Mouse (Mus musculus) MN1 (cell line): ENCODE results near the gene Sytl3.

ENCODE experiments used
- DNase-seq: peaks from one replicate; pipeline ENCODE4 v3.0.0-alpha.2; 2016; ENCODE audit warnings: low spot score

Gene Sytl3

DNA sequence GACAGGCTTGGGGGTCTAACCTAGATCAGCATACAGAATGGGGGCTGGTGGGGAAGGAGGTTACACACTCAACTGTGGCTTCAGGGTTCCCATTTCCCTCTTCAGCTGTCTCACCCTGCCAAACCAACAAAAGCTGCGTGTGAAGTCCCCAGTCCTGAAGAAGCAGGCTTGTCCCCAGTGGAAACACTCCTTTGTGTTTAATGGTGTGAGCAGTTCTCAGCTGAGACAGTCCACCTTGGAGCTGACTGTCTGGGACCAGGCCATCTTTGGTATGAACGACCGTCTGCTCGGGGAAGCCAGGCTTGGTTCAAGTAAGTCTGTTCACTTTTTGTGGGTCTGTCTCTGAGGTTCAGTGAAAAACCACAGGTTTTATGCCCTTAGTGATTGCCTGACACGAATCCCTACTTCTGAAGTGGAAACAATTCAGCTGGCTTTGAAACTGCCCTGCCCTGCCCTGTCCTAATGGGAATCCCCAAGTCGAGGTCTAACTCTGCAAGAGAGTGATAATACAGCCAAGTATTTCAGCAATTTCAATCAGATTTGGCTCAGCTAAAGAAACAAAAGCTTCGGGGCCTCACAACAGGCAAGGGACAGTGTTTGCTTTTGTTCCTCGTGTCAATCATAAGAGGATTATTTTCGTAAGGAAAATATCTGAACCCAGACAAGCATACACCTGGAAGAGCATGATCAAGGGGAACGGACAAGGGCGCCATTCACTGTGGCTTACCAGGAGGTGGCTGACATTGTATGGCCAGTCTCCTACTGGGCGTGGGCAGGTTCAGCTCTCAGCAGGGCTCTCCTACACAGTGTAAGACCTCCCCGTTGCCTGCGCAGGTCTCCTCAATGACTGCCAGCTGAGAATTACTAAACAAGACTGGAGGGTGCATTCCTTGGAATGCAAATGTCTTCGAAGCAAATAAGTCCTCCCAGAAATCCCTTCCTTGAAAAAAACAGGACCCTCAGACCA lies 77.7 kb downstream of the Sytl3 start:
- no peak for DNase-seq

DNA sequence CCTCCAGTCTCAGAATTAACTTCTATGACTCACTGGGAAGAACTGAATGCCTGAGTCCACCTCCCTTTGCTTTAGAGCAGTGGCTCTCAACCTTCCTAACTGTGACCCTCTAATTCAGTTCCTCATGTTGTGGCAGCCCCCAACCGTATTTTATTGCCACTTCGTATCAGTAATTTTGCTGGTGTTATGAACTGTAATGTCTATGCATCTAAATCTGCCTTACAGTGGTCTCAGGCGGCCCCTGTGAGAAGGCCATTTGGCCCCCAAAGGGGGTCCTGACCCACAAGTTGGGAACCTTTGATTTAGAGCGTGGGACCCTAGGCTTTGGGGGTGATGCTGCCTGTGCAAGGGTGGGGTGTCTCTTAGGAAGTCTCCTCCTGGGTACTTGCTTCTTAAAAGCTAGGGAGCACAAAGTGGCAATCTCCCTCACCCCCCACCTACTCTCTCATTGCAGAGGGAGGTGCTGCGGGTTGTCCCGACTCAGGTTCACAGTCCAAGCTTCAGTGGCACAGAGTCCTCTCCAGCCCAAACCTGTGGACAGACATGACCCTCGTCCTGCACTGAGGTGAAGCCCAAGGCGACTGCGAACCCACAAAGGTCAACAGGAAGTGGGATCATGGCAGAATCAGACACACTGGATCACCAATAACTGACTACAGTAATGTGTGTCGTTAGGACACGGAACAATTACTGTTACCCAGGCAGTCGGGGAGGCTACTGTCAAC lies 78.5 kb downstream of the Sytl3 start:
- DNase-seq = no peak

GRCm38 (mm10) chr17:6738836-6739235 lies 79.9 kb downstream of the Sytl3 start:
- DNase-seq = no peak

- DNase-seq = no peak
Observed at GRCm38 (mm10) chr17:6739266-6739665, 80.4 kb downstream of the Sytl3 start.

DNA sequence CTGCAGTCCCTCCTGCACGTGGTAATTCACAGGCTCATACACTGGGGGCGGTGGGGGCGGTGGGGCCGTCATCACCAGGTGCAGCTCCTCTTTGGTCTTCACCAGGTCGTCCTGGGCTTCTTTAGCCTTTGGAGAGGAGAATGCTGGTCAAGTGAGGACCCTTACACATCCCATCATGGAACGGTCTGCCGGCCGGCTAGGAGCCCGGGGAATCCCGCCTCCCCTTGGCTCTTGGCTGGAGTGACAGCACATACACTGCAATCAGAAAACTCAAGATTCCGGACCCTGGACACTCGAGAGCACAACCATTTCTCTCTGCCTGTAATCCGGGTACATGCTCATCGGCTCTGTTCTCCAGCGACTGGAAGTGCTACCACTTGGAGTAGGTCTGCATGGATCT lies 80.9 kb downstream of the Sytl3 start:
- DNase-seq = no peak

DNA sequence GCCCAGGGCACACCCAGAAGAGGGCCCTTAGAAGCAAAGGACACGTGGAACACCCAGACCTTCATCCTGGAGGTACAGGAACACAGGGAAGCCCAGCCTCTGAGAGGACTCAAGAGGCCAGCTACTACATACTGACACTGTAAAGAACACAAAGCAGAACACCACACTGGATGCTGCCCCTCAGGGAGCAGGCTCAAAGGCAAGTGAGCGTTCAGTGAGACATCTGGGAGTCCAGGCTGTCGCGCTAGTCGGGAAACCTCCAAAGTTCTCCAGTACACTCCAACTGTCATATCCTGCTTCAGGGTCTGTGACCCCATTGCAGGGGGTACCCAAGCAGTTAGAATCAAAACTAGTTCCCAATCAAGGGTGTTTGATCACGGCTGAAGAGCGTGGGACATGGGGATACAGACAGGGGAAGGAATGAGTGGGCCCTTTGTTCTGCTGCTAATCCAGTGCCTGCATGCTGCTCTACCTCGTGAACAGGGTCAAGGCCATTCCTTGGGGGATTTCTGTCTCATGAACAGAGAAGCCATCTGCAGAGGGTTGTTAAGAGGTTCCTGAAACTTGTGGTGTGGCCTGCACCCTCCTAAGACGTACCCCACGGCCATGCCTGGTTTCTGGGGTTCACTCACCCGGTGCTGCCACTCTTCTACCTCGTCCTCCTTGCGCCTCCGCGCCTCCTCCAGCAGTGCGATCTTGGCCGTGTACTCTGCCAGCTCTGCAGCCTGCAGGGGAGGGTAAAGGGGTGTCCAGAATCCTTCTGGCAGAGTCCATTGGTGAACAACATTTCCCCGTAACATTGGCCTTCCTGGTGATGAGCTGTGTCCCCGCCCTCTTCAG lies 81.7 kb downstream of the Sytl3 start:
- no peak for DNase-seq

DNA sequence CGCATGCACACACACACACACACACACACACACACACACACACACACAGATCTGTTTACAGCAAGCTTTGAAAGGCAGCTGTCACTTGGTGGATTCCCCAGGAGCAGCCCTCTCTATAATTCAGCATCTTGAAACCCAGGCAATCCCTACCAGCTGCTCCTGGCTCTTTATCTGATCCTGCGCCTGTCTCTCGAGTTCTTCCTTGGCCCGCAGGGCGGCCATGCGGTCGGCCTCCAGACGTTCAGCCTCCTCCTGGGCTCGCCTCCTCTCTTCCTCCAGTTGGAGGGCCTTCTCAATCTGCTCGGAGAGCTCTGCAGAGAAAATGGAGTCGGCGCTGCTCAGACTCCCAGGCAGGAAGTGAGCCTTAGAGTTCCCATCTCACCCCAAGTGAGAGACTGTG lies 82.4 kb downstream of the Sytl3 start:
- peak; percentile 77 for DNase-seq

- DNase-seq = peak; percentile 82
Observed at GRCm38 (mm10) chr17:6742083-6743038, 83.5 kb downstream of the Sytl3 start.

DNA sequence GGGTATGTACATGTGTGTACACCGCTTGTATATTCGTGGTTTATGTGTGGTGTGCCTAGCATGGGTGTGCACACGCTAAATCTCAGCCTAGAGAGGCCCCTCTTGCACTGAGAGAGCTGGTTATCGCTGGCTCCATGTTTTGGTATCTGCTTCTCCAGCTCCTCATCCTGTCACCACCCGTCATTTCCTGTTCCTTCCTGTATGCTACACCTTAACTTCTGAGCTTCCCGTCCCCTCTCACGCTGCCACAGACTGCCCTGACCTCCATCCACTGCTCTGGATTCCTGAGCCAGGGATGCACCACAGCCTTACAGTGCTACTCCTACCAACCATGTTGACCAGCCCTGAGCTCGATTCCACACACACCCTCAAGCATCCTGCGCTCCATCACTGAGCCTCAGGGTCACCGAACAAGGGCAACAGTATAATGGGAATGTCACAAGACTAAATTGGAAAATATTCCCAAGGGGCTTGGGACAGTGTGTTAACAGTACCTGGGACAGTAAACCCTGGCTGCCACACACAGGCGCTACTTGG lies 84.2 kb downstream of the Sytl3 start:
- DNase-seq = no peak

GRCm38 (mm10) chr17:6743787-6744239 lies 84.9 kb downstream of the Sytl3 start:
- no peak for DNase-seq

- DNase-seq = no peak
Observed at GRCm38 (mm10) chr17:6744366-6744765, 85.5 kb downstream of the Sytl3 start.

DNA sequence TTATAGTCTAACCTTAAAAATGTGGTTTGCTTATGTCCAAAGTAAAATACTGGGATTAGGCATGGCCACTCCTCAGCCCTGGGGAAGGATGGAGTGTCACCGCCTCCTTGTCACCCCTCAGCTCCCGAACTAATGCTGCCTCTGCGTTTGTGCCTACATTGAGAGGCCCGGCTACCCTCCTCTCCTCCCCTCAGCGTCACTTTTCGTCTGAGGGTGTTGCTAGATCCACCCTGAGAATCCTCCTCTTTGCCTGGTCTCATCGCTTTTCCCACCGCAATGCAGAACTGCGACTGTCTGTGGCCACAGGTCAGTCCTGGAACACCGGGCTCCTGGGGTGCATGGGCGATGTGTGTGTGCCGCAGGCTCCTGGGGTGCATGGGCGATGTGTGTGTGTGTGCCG lies 86.0 kb downstream of the Sytl3 start:
- DNase-seq = no peak

DNA sequence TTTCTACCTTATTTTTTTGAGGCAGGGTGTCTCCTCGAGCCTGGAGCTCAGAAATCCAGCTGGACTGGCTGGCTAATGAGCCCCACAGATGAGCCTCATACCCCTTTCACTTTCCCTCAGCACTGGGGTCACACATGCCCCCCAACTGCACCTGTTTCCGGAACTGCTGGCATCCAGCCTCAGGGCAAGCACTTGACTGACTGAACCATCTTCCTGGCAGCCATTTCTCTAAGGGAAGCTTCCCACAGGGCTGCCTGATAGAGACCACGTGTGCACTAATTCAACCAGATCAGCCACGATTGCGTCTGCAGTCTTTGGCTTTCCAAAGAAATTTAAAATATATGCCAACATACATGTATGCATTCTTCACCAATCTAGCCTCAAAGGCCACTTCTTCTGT lies 86.6 kb downstream of the Sytl3 start:
- DNase-seq = no peak

DNA sequence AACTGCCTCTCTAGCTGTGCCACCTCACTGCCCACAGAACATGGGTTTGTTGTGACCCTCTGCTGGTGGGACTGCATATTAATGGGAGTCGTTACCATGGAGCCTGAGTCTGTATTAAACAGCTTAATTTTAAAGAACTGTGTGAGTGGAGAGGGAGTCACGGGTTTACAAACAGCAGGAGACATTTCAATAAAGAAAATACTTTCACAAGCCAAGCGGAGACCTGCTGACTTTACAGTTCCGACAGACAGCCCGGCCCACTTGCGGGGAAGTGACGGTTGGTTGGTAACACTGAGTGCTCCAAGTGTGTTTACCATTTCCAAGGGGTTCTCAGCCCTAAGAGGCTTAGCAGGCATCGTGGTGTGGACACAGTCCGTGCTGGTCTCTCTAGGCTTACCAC lies 87.1 kb downstream of the Sytl3 start:
- DNase-seq = no peak

GRCm38 (mm10) chr17:6746452-6747231 lies 87.7 kb downstream of the Sytl3 start:
- DNase-seq = no peak

DNA sequence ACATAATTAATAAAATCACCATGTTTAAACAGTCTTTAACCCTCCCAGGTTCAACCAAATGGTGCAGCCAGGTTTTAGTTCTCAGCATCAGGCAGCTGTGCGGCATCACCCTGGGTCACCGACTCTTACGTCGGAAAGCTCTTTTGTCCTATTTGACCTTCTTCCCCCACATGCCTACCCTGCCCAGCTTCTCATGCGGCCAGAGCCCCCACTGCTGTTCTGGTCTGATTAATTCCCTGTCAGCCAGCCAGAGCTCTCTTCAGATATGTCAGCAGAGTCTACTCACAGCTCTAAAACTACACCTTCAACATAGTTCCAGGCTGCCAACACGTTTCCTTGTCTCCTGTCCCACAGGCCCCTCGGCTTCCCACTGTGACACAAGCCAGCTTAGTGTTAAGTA lies 88.6 kb downstream of the Sytl3 start:
- DNase-seq = no peak

DNA sequence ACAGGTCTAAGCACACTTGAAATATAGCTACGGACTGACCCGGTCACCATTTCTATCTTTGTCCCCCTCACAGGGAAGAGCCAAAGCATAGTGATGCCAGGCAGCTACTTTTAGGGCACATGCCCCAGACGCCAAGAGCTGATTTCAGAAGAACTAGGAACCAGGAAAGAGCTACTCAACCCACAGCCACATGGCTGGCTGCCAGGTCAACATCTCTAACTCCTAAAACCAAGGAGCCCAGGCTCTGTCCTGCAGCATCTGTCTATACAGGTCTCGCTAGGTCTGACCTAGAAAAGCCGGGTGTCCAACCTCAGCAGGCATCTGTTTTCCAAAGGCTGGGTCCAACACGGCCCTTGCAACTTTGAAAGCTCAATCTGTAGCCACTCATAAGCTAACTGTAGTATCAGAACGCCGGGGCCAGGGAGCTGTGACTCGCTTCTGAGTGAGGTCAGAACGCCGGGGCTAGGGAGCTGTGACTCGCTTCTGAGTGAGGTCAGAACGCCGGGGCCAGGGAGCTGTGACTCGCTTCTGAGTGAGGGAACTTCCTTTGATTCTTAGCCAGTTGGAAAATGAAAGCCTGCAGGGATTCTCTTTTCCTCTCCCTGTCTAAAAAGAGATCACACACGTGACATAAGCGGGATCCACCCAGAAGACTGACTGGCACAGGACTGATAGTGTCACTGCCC lies 90.0 kb downstream of the Sytl3 start:
- peak; percentile 57 for DNase-seq

DNA sequence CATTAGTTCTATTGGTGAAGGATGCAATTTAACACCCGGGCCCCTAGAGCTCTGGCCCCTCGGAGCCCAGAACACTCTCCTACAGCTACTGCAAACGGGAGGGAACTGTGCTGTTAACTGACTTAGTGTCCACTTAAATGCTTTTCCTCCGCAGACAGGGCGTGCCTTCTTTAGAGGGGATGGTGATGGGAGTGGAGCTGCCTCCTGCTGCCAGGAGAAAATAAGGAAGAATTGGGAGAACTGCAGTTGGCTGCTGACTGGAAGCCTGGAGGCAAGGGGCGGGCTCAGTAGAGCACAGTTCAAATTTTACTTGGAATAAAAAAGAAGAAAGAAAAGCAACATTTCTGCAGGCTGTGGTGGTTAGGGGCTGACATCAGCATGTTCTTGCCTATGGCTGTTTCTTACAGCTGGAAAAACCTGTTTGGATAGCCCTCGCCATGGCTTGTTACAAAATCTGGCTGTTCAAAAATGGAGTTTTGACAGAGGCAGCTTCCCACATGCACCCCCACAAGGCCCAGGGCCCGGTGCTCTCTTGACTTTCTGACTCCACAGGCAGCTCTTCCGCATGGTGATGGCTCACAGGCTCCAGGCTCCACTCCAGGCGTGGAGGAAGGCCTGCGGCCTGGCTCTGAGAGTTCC lies 92.4 kb downstream of the Sytl3 start:
- DNase-seq = no peak

- DNase-seq = peak; percentile 84
Observed at GRCm38 (mm10) chr17:6752375-6752774, 93.5 kb downstream of the Sytl3 start.
